Mouse (Mus musculus): ENCODE measurements around the gene Creb3l4.
A peak's percentile ranks its signal among the peaks of the same experiment; 100 is the strongest.
"Not testable (repeated sequence)": the region's sequence is repeated elsewhere in the genome, so short reads cannot be mapped to it uniquely, and the experiment has no call there.

Gene Creb3l4

GRCm38 (mm10) chr3:90265034-90265931 is 22.0 kb upstream of the Creb3l4 start, which contains the start of gene Dennd4b:
Dennd4b (plus strand) TSS chr3:90265185.
- peak; percentile 93 to 95 for DNase-seq (ENCODE audit: low read depth in 1 of 2, low spot score in 2 of 2)

GRCm38 (mm10) chr3:90264687-90265033 is 21.3 kb upstream of the Creb3l4 start:
- DNase-seq (ENCODE audit: low read depth in 1 of 2, low spot score in 2 of 2): peak in 1 of 2 experiments; percentile 75

DNA sequence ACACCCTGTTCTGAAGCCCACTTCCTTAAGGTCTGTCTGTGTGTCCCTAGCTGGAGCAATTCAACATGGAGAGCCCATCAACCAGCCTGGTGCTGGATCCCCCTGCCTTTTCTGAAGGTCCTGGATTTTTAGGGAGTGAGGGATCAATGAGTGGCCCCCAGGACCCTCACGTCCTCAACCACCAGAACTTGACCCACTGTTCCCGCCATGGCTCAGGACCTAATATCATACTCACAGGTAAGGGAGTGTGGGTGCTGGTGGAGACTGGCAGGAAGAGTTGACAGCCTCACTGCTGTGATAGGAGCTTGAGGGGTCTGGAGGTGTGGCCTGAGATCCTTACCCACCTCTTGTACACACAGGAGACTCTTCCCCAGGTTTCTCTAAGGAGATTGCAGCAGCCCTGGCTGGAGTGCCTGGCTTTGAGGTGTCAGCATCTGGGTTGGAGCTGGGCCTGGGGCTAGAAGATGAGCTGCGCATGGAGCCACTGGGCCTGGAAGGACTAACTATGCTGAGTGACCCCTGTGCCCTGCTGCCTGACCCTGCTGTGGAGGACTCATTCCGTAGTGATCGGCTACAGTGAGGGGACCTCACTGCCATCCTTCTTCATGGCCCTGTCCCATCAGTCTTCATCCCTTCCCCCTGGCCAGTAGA is 19.9 kb upstream of the Creb3l4 start:
- DNase-seq (ENCODE audit: low read depth in 1 of 2, low spot score in 2 of 2): no peak

DNA sequence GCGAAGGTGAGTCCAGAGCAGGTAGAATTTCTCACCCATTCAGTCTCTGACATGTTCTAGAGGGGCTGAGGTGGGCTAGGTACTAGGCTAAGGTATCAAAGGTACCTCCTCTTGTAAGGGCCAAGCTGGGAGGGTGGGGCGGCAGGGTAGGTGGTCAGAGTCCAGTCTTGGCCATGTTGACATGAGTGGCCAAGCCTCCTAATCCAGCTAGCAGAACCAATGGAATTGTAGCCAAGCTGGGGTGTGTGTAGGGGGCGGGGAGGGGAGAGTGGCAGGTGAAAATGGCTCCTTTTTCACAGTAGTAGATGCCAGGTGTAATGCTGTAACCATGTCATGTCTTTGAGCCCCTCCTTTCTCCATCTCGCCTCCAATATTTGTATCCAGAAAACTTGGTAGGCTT is 15.2 kb upstream of the Creb3l4 start:
- no peak for DNase-seq (ENCODE audit: low read depth in 1 of 2, low spot score in 2 of 2)

- DNase-seq (ENCODE audit: low read depth in 1 of 2, low spot score in 2 of 2): no peak
These were observed 13.6 kb upstream of the Creb3l4 start for GRCm38 (mm10) chr3:90256731-90257530.

GRCm38 (mm10) chr3:90255784-90256353 is 12.6 kb upstream of the Creb3l4 start:
- DNase-seq (ENCODE audit: low read depth in 1 of 2, low spot score in 2 of 2): no peak

DNA sequence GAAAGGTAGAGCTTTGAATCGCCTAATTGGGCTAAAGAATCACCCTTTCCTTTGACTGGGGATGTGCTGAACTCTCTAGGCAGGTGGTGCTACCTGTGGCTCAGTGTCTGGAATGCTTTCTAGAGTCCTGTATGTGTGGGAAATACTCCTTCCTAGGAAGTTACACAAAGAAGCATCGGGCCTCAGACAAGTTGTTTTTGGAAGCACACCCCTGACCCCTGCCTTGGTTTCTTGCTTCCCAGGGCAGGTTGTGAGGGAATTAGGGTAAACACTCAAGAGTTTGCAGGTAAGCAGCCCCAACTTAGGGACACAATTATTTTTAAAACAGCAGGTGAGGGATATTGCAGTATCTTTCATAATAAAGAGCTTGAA is 11.9 kb upstream of the Creb3l4 start:
- no peak for DNase-seq (ENCODE audit: low read depth in 1 of 2, low spot score in 2 of 2)

DNA sequence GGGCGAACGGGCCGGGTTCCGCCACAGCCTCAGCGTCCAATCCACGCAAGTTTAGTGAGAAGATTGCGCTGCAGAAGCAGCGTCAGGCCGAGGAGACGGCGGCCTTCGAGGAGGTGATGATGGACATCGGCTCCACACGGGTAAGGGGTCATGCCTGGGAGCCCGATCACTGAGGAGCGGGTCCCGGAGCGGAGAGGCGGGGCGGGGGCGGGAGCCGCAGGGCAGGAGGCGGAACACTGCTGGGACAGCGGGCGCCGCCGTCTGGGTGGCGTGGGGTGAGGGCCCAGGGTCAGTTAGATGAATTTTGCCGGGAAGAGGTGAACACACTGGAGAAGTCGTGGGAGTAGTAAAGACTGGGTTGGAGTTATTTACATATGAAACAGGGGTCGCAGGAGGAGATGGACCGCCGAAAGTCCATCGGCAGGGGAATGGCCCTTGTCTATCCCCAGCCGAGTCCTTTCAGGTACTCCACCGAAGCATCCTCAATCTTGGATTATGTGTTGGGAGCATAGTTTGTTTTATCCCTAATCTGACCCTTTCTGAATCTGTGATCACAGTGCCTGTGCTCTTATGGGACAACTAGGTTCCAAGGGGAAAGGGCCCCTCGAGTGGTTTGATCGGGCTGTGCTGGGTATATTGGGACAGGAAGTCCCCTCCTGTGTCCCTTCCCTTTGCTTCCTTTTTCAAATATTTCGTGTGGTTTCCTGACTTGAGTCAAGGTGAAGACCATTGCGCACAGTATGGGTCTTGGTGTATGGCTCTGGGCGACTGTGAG is 11.3 kb upstream of the Creb3l4 start:
- DNase-seq (ENCODE audit: low read depth in 1 of 2, low spot score in 2 of 2): no peak

GRCm38 (mm10) chr3:90253653-90254418 is 10.5 kb upstream of the Creb3l4 start, which contains the start of gene Crtc2:
Crtc2 (plus strand) TSS chr3:90254163.
- DNase-seq (ENCODE audit: low read depth in 1 of 2, low spot score in 2 of 2): peak; percentile 82 to 84

DNA sequence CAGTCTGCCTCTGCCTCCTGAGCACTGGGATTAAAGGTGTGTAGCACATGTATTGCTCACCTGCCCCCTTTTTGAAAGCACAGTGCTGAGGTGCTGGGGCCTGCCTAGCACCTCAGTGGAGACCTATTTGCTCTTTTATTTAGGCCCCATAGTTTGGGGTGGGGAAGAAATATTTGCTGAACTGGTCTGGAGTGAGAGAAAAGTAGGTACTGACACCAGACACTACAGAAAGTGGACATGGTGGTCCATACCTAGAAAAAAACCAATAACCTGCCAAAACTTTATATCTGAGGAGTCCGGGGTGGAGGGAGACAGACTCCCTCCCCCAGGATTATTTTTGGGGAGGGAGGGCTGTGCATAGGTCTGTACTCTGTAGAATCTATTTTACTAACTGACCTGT is 9.9 kb upstream of the Creb3l4 start:
- not testable (repeated sequence) for DNase-seq (ENCODE audit: low read depth in 1 of 2, low spot score in 2 of 2)

DNA sequence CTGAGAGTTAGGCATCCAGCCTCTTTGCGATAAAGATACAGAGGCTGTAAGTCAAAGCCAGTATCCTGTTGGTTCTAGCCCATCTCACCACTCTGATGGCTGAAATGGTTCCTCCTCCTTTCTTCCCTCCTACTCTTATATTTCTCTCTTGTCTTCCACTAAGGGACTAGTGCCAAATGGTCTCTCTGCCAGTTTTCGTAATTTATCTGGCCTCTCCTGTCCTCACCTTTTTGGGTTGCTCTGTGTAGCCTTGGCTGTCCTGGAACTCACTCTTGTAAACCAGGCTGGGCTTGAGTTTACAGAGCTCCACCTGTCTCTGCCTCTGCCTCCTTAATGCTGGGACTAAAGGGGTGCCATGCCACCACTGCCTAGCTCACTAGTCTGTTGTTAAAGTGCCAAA is 9.3 kb upstream of the Creb3l4 start:
- not testable (repeated sequence) for DNase-seq (ENCODE audit: low read depth in 1 of 2, low spot score in 2 of 2)

GRCm38 (mm10) chr3:90251731-90252226 is 8.5 kb upstream of the Creb3l4 start:
- DNase-seq (ENCODE audit: low read depth in 1 of 2, low spot score in 2 of 2): not testable (repeated sequence)

- DNase-seq (ENCODE audit: low read depth in 1 of 2, low spot score in 2 of 2): no peak
These were observed 7.5 kb upstream of the Creb3l4 start for GRCm38 (mm10) chr3:90250791-90251190.

GRCm38 (mm10) chr3:90248746-90249100 is 5.4 kb upstream of the Creb3l4 start:
- DNase-seq (ENCODE audit: low read depth in 1 of 2, low spot score in 2 of 2): no peak

DNA sequence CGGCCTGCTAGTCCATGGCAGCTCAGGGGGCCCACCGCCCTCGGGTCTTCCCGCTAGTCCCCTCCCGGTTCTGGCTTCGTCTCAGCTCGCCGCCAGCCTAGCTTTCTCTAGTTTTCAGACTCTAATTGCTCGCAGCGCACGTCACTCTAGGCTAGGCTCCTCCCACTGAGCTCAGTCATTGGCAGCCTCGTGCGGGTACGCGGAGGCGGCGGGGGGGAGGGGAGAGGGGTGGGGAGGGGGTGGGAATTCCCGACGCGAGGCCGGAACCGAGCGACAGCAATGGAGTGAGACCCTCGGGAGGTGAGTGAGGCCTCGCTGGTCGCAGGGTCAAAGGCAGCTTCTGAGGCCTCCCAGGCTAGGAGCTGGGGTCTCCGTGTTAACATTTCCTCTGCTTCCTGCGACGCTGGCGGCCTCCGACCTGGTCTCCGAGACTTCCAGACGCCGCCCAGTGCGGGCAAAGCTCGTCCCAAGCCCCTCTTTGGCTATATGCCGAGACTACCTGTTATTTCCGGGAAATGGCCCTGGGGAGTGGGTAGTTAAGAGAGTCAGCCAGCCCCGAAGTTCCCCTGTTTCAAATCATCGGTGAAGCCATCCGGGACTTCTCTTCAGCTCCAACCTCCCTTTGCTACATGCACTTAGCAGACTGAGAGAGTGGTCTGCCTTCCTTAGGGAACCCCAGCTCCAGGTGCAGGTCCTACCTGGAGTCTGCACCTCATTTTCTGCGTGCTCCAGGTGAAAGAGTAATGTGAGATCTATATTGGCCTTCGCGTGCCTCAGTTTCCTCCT is 4.8 kb upstream of the Creb3l4 start, which contains the start of gene Slc39a1:
Gene Slc39a1 (plus strand): TSS at position 213 of the 786 bp plus-strand sequence.
- DNase-seq (ENCODE audit: low read depth in 1 of 2, low spot score in 2 of 2): peak in 1 of 2 experiments; percentile 75

- no peak for DNase-seq (ENCODE audit: low read depth in 1 of 2, low spot score in 2 of 2)
These were observed 4.3 kb upstream of the Creb3l4 start for GRCm38 (mm10) chr3:90247630-90247959.

- no peak for DNase-seq (ENCODE audit: low read depth in 1 of 2, low spot score in 2 of 2)
These were observed 2.1 kb upstream of the Creb3l4 start for GRCm38 (mm10) chr3:90245406-90245805.

GRCm38 (mm10) chr3:90241669-90242358 is 1.5 kb downstream of the Creb3l4 start:
- DNase-seq (ENCODE audit: low read depth in 1 of 2, low spot score in 2 of 2): no peak
